Mouse (Mus musculus) midbrain, embryonic 14.5 days (tissue): ENCODE results near the gene Capza3. TPM values are rescaled to one million over a fixed set of nuclear protein-coding genes. Genes with fewer than 3 reads are reported as not detected.

ENCODE experiments used
- ATAC-seq: fragments of 200-750 bp; cut with Nextera tagmentation; 2 replicates; pipeline ENCODE4 v1.8.0; 2017; ENCODE audit warnings: moderate number of reproducible peaks, moderate library complexity; ENCODE audit not compliant: low FRiP score, low TSS enrichment
- DNase-seq: peaks from one replicate; pipeline ENCODE4 v3.0.0-alpha.2; 2015
- H3K27ac ChIP-seq: fragments of 300-500 bp; sonication (generic); replicated peaks from 2 replicates; pipeline ENCODE4 v1.5.1; 2014; ENCODE audit warnings: mild to moderate bottlenecking, low read depth, low read length, moderate library complexity
- H3K27me3 ChIP-seq: fragments of 300-500 bp; sonication (generic); 2 replicates; pipeline ENCODE4 v1.6.1; 2014; ENCODE audit warnings: low read length, control low read depth, mixed read lengths; ENCODE audit not compliant: control insufficient read depth, insufficient read depth
- H3K36me3 ChIP-seq: fragments of 300-500 bp; sonication (generic); 2 replicates; pipeline ENCODE4 v1.6.1; 2014; ENCODE audit warnings: low read length, control low read depth; ENCODE audit not compliant: control insufficient read depth, insufficient read depth
- H3K4me1 ChIP-seq: fragments of 300-500 bp; sonication (generic); 2 replicates; pipeline ENCODE4 v1.6.1; 2014; ENCODE audit warnings: mild to moderate bottlenecking, antibody characterized with exemption, low read length, control low read depth; ENCODE audit not compliant: control insufficient read depth, insufficient read depth
- H3K4me2 ChIP-seq: fragments of 300-500 bp; sonication (generic); 2 replicates; pipeline ENCODE4 v1.6.1; 2014; ENCODE audit warnings: mild to moderate bottlenecking, low read length, moderate library complexity
- H3K4me3 ChIP-seq: fragments of 300-500 bp; sonication (generic); replicated peaks from 2 replicates; pipeline ENCODE4 v1.5.1; 2014; ENCODE audit warnings: low read depth, low read length
- H3K9ac ChIP-seq: fragments of 300-500 bp; sonication (generic); replicated peaks from 2 replicates; pipeline ENCODE4 v1.6.1; 2014; ENCODE audit warnings: mild to moderate bottlenecking, low read length, moderate library complexity
- H3K9me3 ChIP-seq: fragments of 300-500 bp; sonication (generic); 2 replicates; pipeline ENCODE4 v1.6.1; 2016; ENCODE audit warnings: low read length, control low read depth, mixed read lengths; ENCODE audit not compliant: control insufficient read depth
- WGBS: fragments of 180-500 bp; shearing (Covaris S2); extraction: QIAGEN DNeasy Blood & Tissue Kit; methylation state at CpG from one replicate; pipeline ENCODE4 v1.1.7; 2014; 5-methylcytosine and 5-hydroxymethylcytosine counted together
- polyA plus RNA-seq: library from polyadenylated mRNA; unstranded; fragments of >200 nt; fragmentation: Nextera tagmentation; extraction: Ambion mirVana; gene quantifications from 2 replicates; pipeline ENCODE4 v1.2.1, GENCODE M21; 2014

Capza3 gene
- polyA plus RNA-seq, 1 experiment from 2014 or later = not detected

GRCm38 (mm10) chr6:140089855-140090254 is 48.8 kb downstream of the Capza3 start:
- H3K4me1 ChIP-seq = no peaks in the 10 kb centered on the region
- no peak overlapping the region for H3K4me3 ChIP-seq
- no peak overlapping the region for H3K4me2 ChIP-seq
- no peaks in the 10 kb centered on the region for H3K36me3 ChIP-seq
- ATAC-seq (no peak), DNase-seq (no peak)
- H3K27ac ChIP-seq = no peak overlapping the region
- 94% methylated on average over 5 of the region's 5 CpGs for WGBS
- no peaks in the 10 kb centered on the region for H3K9me3 ChIP-seq
- H3K9ac ChIP-seq = no peak overlapping the region
- no peaks in the 10 kb centered on the region for H3K27me3 ChIP-seq

Other genes with a start within 250 kb of the Capza3 start
- 0.16 and 0.50 TPM in 2 replicates for gene Plcz1, start 205 bp downstream of the Capza3 start, polyA plus RNA-seq